Mouse (Mus musculus): ENCODE data around the gene Slc28a1.

GRCm38 (mm10) chr7:81111729-81112128, 2.9 kb upstream of the Slc28a1 start:
- TF ChIP-seq POLR2A (IDR thresholded peaks at IDR 0.05; ENCODE audit: insufficient read length, low read depth), result no peak
- TF ChIP-seq CEBPB (IDR thresholded peaks at IDR 0.05; ENCODE audit: insufficient read depth, poor library complexity, severe bottlenecking), result no peak
- TF ChIP-seq POLR2AphosphoS2 (IDR thresholded peaks at IDR 0.05; ENCODE audit: insufficient read length, low read depth), result no peak
- TF ChIP-seq SRF (IDR thresholded peaks at IDR 0.05; ENCODE audit: control insufficient read depth, insufficient read length, low read depth), result no peak
- TF ChIP-seq MYOD1 (IDR thresholded peaks at IDR 0.05; ENCODE audit: control insufficient read depth in 1 of 3, insufficient read length in 2 of 3, low read depth in 2 of 3), result no peak
- TF ChIP-seq E2F4 (IDR thresholded peaks at IDR 0.05; ENCODE audit: insufficient read depth), result no peak

All from myocyte (in vitro differentiated cells).